ENCODE assay signal across 9 mouse cellular contexts in the genomic region with DNA sequence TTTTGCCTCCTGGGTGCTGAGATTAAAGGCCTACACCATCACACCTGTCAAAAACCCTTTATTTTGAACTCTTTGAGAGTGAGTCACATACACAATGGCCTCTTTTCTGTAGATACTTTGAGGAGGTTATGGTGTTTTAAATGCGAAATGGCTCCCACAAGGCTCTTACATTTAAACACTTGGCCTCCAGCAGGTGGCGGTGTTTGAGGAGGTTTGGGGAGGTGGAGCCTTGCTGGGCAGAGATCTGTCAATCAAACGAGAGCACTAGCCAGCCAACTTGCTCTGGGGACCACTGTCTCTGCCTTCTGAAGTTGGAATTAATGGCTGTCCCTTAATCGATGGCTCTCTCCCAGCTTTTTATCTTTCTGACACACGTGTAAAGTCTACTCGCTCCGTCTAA.
DNase-seq lines count a peak whose midpoint lies in the region; ATAC-seq and TF ChIP-seq lines count a peak whose summit lies in the region.
"Had no signal": no experiment of that assay in that cellular context is flagged by ENCODE, and none has a peak within 500 bp of the region (broad histone marks: within the 10 kb centered on the region; RNA-seq: fewer than 3 reads in every experiment).

No protein-coding gene starts in this region.

- H3K4me3 ChIP-seq in E14TG2a.4 (replicated peaks; ENCODE audit: low read length) (no peak overlapping the region), MEL (ENCODE audit: control insufficient read depth in 1 of 2, insufficient read depth in 1 of 2, low read depth in 2 of 2, low read length in 2 of 2) (no peak overlapping the region)
- no peak overlapping the region for H3K4me3 ChIP-seq in embryonic facial prominence, embryonic 11.5 days (ENCODE audit: low read depth, low read length)
- H3K4me3 ChIP-seq: embryonic facial prominence, embryonic 13.5 days had no signal

- 64% methylated on average over 7 of the region's 7 CpGs for WGBS in embryonic facial prominence, embryonic 11.5 days

- TF ChIP-seq RAD21 in MEL (IDR thresholded peaks at IDR 0.05; ENCODE audit: low read depth, low read length) = no peak

- no peak for TF ChIP-seq POLR2A in MEL (IDR thresholded peaks at IDR 0.05; ENCODE audit: control insufficient read depth in 1 of 2, insufficient read depth in 1 of 2, low read depth in 1 of 2, low read length in 2 of 2, poor library complexity in 1 of 2)

- peak; percentile 13 for DNase-seq in kidney, postnatal 10 days
- no peak for DNase-seq in kidney, adult 8-10 months
- DNase-seq in MEL (ENCODE audit: low read depth, low spot score) = peak; percentile 8
- DNase-seq in embryonic facial prominence, embryonic 11.5 days (ENCODE audit: low spot score) = peak; percentile 16
- DNase-seq in thymus, postnatal 25 days = no peak
- no peak for DNase-seq in left cerebral cortex, postnatal 36 days (ENCODE audit: low spot score in 2 of 2)
- DNase-seq: kidney, adult 11 months had no signal

- intact Hi-C loops in left cerebral cortex, postnatal 36 days (cut with DNase I) = no loop called here

- no peak overlapping the region for H3K27ac ChIP-seq in MEL (ENCODE audit: control insufficient read depth, low read depth, low read length)
- no peak overlapping the region for H3K27ac ChIP-seq in embryonic facial prominence, embryonic 11.5 days (replicated peaks; ENCODE audit: low read depth, low read length)
- H3K27ac ChIP-seq: embryonic facial prominence, embryonic 13.5 days had no signal

- H3K36me3 ChIP-seq in E14TG2a.4 (ENCODE audit: insufficient read depth, low read length) (no peaks in the 10 kb centered on the region), MEL (ENCODE audit: control insufficient read depth in 1 of 2, insufficient read depth in 2 of 2, low read length in 2 of 2) (no peaks in the 10 kb centered on the region)
- H3K36me3 ChIP-seq in embryonic facial prominence, embryonic 11.5 days (replicated peaks; ENCODE audit: control insufficient read depth, insufficient read depth, low read depth, low read length) = no peaks in the 10 kb centered on the region
- H3K36me3 ChIP-seq: embryonic facial prominence, embryonic 13.5 days had no signal

- TF ChIP-seq EP300 in MEL (IDR thresholded peaks at IDR 0.05; ENCODE audit: low read depth in 1 of 2, low read length in 2 of 2) = no peak

- H3K79me2 ChIP-seq in MEL (ENCODE audit: control insufficient read depth, insufficient read depth, low read length, poor library complexity) = no peaks in the 10 kb centered on the region

- no peak overlapping the region for H3K4me2 ChIP-seq in embryonic facial prominence, embryonic 11.5 days (ENCODE audit: low read depth, low read length)
- H3K4me2 ChIP-seq: embryonic facial prominence, embryonic 13.5 days had no signal

- H3K9ac ChIP-seq in MEL (ENCODE audit: control insufficient read depth, low read depth, low read length, poor library complexity, severe bottlenecking) = no peak overlapping the region
- H3K9ac ChIP-seq in embryonic facial prominence, embryonic 11.5 days (replicated peaks; ENCODE audit: low read length) = no peak overlapping the region
- H3K9ac ChIP-seq: embryonic facial prominence, embryonic 13.5 days had no signal

- TF ChIP-seq CTCF in E14TG2a.4 (conservative IDR thresholded peaks at IDR 0.05; ENCODE audit: low read length) (peak; percentile 70), MEL (IDR thresholded peaks at IDR 0.05 in 2 of 3, conservative IDR thresholded peaks at IDR 0.05 in 1 of 3; ENCODE audit: control insufficient read depth in 1 of 3, insufficient read depth in 1 of 3, low read depth in 2 of 3, low read length in 3 of 3, poor library complexity in 1 of 3, severe bottlenecking in 1 of 3) (peak in 2 of 3 experiments; percentile 6 to 19; a peak in 1 of 6 replicates)

- ATAC-seq in embryonic facial prominence, embryonic 11.5 days (replicated peaks; ENCODE audit: insufficient number of reproducible peaks, low FRiP score, low TSS enrichment, low read depth) = no peak

- H3K9me3 ChIP-seq in E14TG2a.4 (ENCODE audit: low read length) (no peaks in the 10 kb centered on the region), MEL (replicated peaks; ENCODE audit: insufficient read depth, low read length) (no peaks in the 10 kb centered on the region)
- no peaks in the 10 kb centered on the region for H3K9me3 ChIP-seq in embryonic facial prominence, embryonic 11.5 days (replicated peaks; ENCODE audit: control insufficient read depth, low read length)

- H3K27me3 ChIP-seq in E14TG2a.4 (ENCODE audit: insufficient read depth, low read length) (peaks cover 3% of the 10 kb centered on the region; the same call in 1 of the 2 replicates), MEL (ENCODE audit: control insufficient read depth in 1 of 2, insufficient read depth in 2 of 2, low read length in 2 of 2) (no peaks in the 10 kb centered on the region)
- no peaks in the 10 kb centered on the region for H3K27me3 ChIP-seq in embryonic facial prominence, embryonic 11.5 days (ENCODE audit: control insufficient read depth, insufficient read depth, low read length)
- H3K27me3 ChIP-seq: embryonic facial prominence, embryonic 13.5 days had no signal

- H3K4me1 ChIP-seq in E14TG2a.4 (replicated peaks; ENCODE audit: low read depth, low read length) (no peaks in the 10 kb centered on the region), MEL (ENCODE audit: control insufficient read depth in 1 of 2, insufficient read depth in 2 of 2, low read length in 2 of 2) (no peaks in the 10 kb centered on the region)
- no peaks in the 10 kb centered on the region for H3K4me1 ChIP-seq in embryonic facial prominence, embryonic 11.5 days (ENCODE audit: control insufficient read depth, insufficient read depth, low read length)
- H3K4me1 ChIP-seq: embryonic facial prominence, embryonic 13.5 days had no signal

TF ChIP-seq in MEL, 35 proteins besides CTCF, POLR2A, EP300 and RAD21:
- TF ChIP-seq ZNF384 (IDR thresholded peaks at IDR 0.05; ENCODE audit: low read depth, low read length) (no peak), MEF2A (IDR thresholded peaks at IDR 0.05; ENCODE audit: extremely low read depth, insufficient replicate concordance, low read depth, low read length, poor library complexity, severe bottlenecking) (no peak), POLR2AphosphoS2 (IDR thresholded peaks at IDR 0.05; ENCODE audit: low read length) (no peak), NELFE (IDR thresholded peaks at IDR 0.05; ENCODE audit: low read depth, low read length) (no peak), HCFC1 (IDR thresholded peaks at IDR 0.05; ENCODE audit: low read depth, low read length) (no peak), E2F4 (IDR thresholded peaks at IDR 0.05; ENCODE audit: borderline replicate concordance, low read depth, low read length) (no peak), MAX (IDR thresholded peaks at IDR 0.05; ENCODE audit: low read length) (no peak), ZC3H11A (IDR thresholded peaks at IDR 0.05; ENCODE audit: low read depth, low read length) (no peak), SIN3A (IDR thresholded peaks at IDR 0.05; ENCODE audit: low read length) (no peak)
TF ChIP-seq in MEL: peak in this region for 0.

Comparison
In these comparisons a context has a peak if more than half of its experiments do, and no peak if none do; other contexts are left out.
1. DNase-seq: peak in kidney, postnatal 10 days (single experiment), MEL (single experiment) and embryonic facial prominence, embryonic 11.5 days (single experiment); none in kidney, adult 8-10 months (0 of 2), thymus, postnatal 25 days (single experiment) and left cerebral cortex, postnatal 36 days (0 of 2).